Mouse (Mus musculus) lung, postnatal 25 days (tissue): ENCODE measurements around the gene Fchsd2.

Experiments used
- DNase-seq: peaks from one replicate; pipeline ENCODE4 v3.0.0; 2022; ENCODE audit warnings: low spot score

The Fchsd2 gene

DNA sequence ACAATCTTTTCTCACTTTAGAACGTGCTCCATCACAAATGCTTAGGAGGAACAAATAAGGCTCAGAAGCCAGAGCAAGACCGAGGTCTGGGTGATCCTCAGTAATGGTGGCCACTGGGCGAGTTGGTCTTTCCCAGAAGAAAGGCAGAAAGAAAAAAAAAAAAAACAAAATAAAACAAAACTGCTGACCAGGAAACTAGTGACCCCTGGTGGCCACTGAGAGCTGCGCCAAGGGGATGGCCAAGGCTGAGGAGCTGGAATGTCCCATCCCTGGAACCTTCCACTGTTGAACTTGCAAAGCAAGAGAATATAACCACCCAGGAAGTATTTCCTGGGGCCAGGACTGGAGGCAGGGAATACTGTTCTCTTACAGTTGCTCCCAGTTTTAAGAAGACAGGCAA is 195.8 kb downstream of the Fchsd2 start:
- peak; percentile 39 for DNase-seq

DNA sequence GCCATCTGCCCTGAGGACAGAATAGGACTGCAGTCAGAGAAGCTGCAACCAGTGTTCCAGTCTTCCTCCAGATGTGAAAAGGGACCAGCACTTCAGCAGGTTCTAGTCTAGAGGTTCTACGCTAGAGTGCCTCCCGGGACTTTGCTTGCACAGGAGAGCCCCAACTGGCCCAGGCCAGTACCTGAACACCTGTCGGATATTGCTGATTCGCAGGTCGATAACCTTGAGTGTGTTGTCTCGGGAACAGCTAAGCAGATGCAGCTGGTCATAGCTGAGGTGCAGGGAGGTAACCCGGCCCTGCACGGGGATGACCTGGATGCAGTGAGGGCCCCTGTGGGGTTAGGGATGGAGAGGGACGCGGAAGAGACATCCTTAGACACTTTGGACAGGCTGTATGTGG is 197.7 kb downstream of the Fchsd2 start:
- no peak for DNase-seq

GRCm38 (mm10) chr7:101291211-101291610 is 198.5 kb downstream of the Fchsd2 start:
- no peak for DNase-seq

GRCm38 (mm10) chr7:101291641-101292040 is 199.0 kb downstream of the Fchsd2 start:
- DNase-seq: no peak

- DNase-seq: no peak
Measured at GRCm38 (mm10) chr7:101292086-101292485, 199.4 kb downstream of the Fchsd2 start.

GRCm38 (mm10) chr7:101292696-101293095 is 200.0 kb downstream of the Fchsd2 start:
- no peak for DNase-seq

GRCm38 (mm10) chr7:101293138-101293537 is 200.5 kb downstream of the Fchsd2 start:
- DNase-seq: no peak

DNA sequence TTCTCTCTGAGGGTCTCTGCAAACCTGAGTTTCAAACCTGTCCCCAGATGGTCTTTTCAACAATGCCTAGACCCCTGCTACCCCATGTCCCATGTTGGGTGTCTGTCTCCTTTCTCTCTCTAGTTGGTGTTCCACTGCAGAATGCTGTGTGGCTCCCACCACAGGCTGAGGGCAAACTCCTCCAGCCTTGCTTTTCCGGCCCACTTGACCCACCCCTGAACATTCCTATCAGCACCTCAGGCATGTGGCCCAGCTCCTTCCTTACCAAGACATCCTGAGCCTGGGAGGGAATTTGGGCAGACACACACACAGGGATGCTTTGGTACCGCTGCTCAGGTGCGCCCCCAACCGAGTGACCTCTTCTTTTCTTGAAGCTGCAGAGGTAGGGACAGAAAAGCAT is 200.9 kb downstream of the Fchsd2 start:
- peak; percentile 18 for DNase-seq

- DNase-seq: no peak
Measured at GRCm38 (mm10) chr7:101295438-101295837, 202.8 kb downstream of the Fchsd2 start.

- DNase-seq: peak; percentile 75
Measured at GRCm38 (mm10) chr7:101296252-101297022, 203.8 kb downstream of the Fchsd2 start.

DNA sequence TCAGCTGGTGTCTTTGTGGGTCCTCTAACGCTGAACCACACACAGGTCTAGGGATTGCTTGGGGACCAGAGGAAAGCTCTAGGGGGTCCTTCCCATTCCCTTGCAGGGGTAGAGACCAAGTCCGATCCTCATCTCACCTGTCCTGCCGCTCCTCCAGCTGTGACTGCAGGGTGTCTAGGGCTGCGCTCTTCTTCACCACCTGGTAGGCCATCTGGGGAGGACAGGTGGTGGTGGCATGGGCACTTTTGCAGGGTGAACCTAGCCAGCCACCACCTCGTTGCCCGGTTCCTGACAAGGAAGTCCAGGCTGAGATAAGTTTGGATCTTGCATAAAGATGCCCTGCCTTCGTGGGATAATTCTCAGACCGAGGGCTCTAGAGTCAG is 204.4 kb downstream of the Fchsd2 start:
- no peak for DNase-seq

DNA sequence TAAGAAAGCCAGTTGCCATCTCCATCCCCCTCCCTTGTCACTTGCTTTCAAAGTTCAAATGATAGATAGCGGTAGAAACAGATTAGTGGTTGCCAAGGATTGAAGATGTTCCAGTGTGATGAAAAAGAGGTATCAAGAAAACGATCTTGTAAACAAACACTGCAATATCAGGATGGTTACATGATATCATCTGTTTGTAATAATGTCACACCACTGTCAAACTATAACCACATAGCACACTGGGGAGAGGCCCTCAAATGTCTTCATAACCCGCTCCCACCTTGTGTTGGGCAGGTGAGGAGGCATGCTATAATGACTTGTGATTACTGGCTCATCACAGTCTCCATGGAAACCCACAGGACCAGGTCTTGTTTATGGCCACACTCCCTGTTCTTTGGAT is 205.7 kb downstream of the Fchsd2 start:
- DNase-seq: no peak

- peak; percentile 33 for DNase-seq
Measured at GRCm38 (mm10) chr7:101301361-101301880, 208.8 kb downstream of the Fchsd2 start.

DNA sequence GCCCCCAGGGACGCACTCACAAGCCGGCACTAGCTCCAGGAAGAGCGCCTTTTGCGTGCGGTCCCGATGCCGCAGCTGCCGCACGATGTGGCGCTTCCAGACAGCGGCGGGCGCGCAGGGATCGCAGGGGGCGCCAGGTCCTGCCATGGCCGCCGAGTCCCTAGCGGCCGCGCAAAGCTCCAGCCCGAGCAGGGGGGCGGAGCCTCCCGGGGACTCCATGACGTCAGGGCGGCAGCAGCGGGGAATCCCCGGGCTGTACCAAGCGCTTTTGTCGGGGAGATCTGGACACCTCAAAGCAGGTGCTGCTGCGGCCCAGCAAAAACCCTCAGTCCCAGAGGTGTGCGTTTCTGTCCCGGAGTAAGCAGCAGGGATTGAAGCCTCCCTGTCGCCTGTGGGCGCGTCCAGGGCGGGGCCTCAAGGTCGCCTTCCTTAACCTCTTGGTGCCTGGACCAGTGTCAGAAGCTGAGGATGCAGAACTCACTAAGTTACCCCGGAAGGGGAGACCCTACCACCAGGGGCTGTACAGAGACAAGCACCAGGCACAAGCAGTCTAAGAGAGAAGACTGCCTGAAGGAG is 209.3 kb downstream of the Fchsd2 start, which contains the start of gene Atg16l2:
Gene Atg16l2 (minus strand): TSS at position 371 of the 576 bp plus-strand sequence.
- DNase-seq: peak; percentile 95

- DNase-seq: no peak
Measured at GRCm38 (mm10) chr7:101302691-101303090, 210.0 kb downstream of the Fchsd2 start.

GRCm38 (mm10) chr7:101306841-101307240 is 214.2 kb downstream of the Fchsd2 start:
- DNase-seq: no peak

DNA sequence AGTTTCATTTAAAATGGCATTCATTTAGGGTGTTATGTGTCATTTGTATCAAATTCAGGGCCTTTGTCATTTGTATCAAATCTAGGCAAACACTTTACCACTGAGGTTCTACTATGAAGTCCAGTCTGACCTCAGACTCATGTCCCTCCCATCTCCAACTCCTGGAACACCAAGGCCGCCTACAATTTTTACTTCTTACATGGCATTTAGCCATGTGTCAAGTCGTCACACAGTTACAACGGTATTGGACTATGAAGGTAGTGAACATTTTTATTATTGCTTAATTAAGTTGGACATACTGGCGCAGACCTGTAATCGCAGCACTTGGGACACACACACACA is 217.3 kb downstream of the Fchsd2 start:
- DNase-seq: no peak

GRCm38 (mm10) chr7:101310327-101311028 is 217.8 kb downstream of the Fchsd2 start:
- peak; percentile 98 for DNase-seq

DNA sequence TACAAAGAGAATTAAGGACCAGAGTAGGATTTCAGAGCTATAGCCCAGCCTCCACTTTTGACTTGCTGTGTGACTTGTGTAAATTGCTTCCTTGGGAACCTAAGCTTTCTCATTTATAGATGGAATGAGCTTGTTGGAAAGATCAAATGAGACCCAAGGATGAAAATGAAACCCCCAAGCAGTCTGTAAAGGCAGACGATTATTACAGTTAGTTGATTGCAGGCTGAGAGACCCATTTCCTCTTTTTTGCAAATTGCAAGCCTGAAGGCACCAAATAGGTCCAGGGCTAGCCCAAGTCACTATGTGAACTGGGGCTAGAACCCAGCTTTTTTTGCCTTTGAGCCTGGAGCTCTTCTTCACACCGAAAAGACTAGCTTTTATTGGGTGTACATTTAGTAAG is 218.4 kb downstream of the Fchsd2 start:
- no peak for DNase-seq

- no peak for DNase-seq
Measured at GRCm38 (mm10) chr7:101313033-101313432, 220.4 kb downstream of the Fchsd2 start.

DNA sequence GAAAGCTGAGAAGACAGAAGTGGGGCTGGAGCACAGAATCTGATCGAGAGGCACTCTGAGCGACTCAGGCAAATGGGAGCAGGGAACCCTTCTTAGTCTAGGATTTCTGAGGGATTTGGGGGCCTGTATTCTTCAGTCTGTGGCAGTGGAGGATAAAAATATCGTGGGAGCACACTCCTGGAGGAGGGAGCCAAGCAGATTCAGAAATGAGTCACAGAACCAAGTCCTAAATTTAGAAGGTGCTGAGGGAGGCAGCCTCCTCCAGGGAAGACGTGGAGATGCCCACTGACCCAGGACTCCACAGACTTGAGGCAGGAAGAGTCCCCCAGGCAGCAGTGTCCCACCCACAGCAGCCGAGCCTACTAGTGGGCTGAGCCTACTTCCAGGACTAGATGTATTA is 221.7 kb downstream of the Fchsd2 start:
- no peak for DNase-seq

GRCm38 (mm10) chr7:101315699-101316098 is 223.0 kb downstream of the Fchsd2 start:
- no peak for DNase-seq

GRCm38 (mm10) chr7:101316591-101317001 is 223.9 kb downstream of the Fchsd2 start:
- peak; percentile 59 for DNase-seq
